Mouse (Mus musculus): ENCODE measurements at regions not wholly inside any gene's neighbourhood (a gene's known extent, or its start where the extent isn't known, plus 50 kb on each side); places are given as distances from the start of the nearest gene placed in this dataset.

- Histone ChIP-seq H3K79me2 (ENCODE audit: inconsistent target) (no peaks in the 10 kb centered on the region), H3K36me3 (ENCODE audit: inconsistent target) (no peaks in the 10 kb centered on the region), H3K4me3 (ENCODE audit: inconsistent target) (no peak overlapping the region), H3K27ac (no peak overlapping the region)
- 70% methylated on average over 5 of the region's 5 CpGs for WGBS (ENCODE audit: missing documents)
Observed at GRCm38 (mm10) chr16:55442821-55443581, 145.2 kb upstream of the Zpld1 start.

- no peak overlapping the region for H3K27ac ChIP-seq
- no peak overlapping the region for H3K4me3 ChIP-seq (ENCODE audit: inconsistent target)
- WGBS (ENCODE audit: missing documents), result 61% methylated on average over 4 of the region's 4 CpGs
- H3K79me2 ChIP-seq (ENCODE audit: inconsistent target), result no peaks in the 10 kb centered on the region
- H3K36me3 ChIP-seq (ENCODE audit: inconsistent target), result no peaks in the 10 kb centered on the region
Observed at GRCm38 (mm10) chr16:55435139-55435968, 137.6 kb upstream of the Zpld1 start.

GRCm38 (mm10) chr16:55421569-55422342 lies 124.0 kb upstream of the Zpld1 start:
- Histone ChIP-seq H3K36me3 (ENCODE audit: inconsistent target) (no peaks in the 10 kb centered on the region), H3K4me3 (ENCODE audit: inconsistent target) (no peak overlapping the region), H3K27ac (no peak overlapping the region), H3K79me2 (ENCODE audit: inconsistent target) (no peaks in the 10 kb centered on the region)
- 51% methylated on average over 5 of the region's 7 CpGs for WGBS (ENCODE audit: missing documents)

- no peaks in the 10 kb centered on the region for H3K79me2 ChIP-seq (ENCODE audit: inconsistent target)
- H3K4me3 ChIP-seq (ENCODE audit: inconsistent target), result no peak overlapping the region
- WGBS (ENCODE audit: missing documents), result 94% methylated on average over 4 of the region's 4 CpGs
- no peaks in the 10 kb centered on the region for H3K36me3 ChIP-seq (ENCODE audit: inconsistent target)
- no peak overlapping the region for H3K27ac ChIP-seq
Observed at GRCm38 (mm10) chr16:55420876-55421568, 123.2 kb upstream of the Zpld1 start.

GRCm38 (mm10) chr16:55418871-55419270 lies 121.1 kb upstream of the Zpld1 start:
- no peak overlapping the region for H3K27ac ChIP-seq
- H3K36me3 ChIP-seq (ENCODE audit: inconsistent target), result no peaks in the 10 kb centered on the region
- H3K4me3 ChIP-seq (ENCODE audit: inconsistent target), result no peak overlapping the region
- 84% methylated on average over 3 of the region's 3 CpGs for WGBS (ENCODE audit: missing documents)
- H3K79me2 ChIP-seq (ENCODE audit: inconsistent target), result no peaks in the 10 kb centered on the region

GRCm38 (mm10) chr16:55400818-55401217 lies 103.0 kb upstream of the Zpld1 start:
- Histone ChIP-seq H3K36me3 (ENCODE audit: inconsistent target) (no peaks in the 10 kb centered on the region), H3K4me3 (ENCODE audit: inconsistent target) (no peak overlapping the region), H3K79me2 (ENCODE audit: inconsistent target) (no peaks in the 10 kb centered on the region), H3K27ac (no peak overlapping the region)

GRCm38 (mm10) chr16:55394864-55395263 lies 97.1 kb upstream of the Zpld1 start:
- Histone ChIP-seq H3K79me2 (ENCODE audit: inconsistent target) (no peaks in the 10 kb centered on the region), H3K36me3 (ENCODE audit: inconsistent target) (no peaks in the 10 kb centered on the region), H3K4me3 (ENCODE audit: inconsistent target) (no peak overlapping the region), H3K27ac (no peak overlapping the region)
- 78% methylated on average over 3 of the region's 3 CpGs for WGBS (ENCODE audit: missing documents)

GRCm38 (mm10) chr16:55390400-55390799 lies 92.6 kb upstream of the Zpld1 start:
- Histone ChIP-seq H3K4me3 (ENCODE audit: inconsistent target) (no peak overlapping the region), H3K79me2 (ENCODE audit: inconsistent target) (no peaks in the 10 kb centered on the region), H3K27ac (no peak overlapping the region), H3K36me3 (ENCODE audit: inconsistent target) (no peaks in the 10 kb centered on the region)
- WGBS (ENCODE audit: missing documents), result 91% methylated on average over 7 of the region's 7 CpGs

- Histone ChIP-seq H3K79me2 (ENCODE audit: inconsistent target) (no peaks in the 10 kb centered on the region), H3K27ac (no peak overlapping the region), H3K4me3 (ENCODE audit: inconsistent target) (no peak overlapping the region), H3K36me3 (ENCODE audit: inconsistent target) (no peaks in the 10 kb centered on the region)
- WGBS (ENCODE audit: missing documents), result 83% methylated on average over 7 of the region's 7 CpGs
Observed at GRCm38 (mm10) chr16:55379996-55380395, 82.2 kb upstream of the Zpld1 start.

- Histone ChIP-seq H3K27ac (no peak overlapping the region), H3K36me3 (ENCODE audit: inconsistent target) (no peaks in the 10 kb centered on the region), H3K79me2 (ENCODE audit: inconsistent target) (no peaks in the 10 kb centered on the region), H3K4me3 (ENCODE audit: inconsistent target) (no peak overlapping the region)
Observed at GRCm38 (mm10) chr16:55379189-55379588, 81.4 kb upstream of the Zpld1 start.

GRCm38 (mm10) chr16:55378701-55379100 lies 80.9 kb upstream of the Zpld1 start:
- no peak overlapping the region for H3K27ac ChIP-seq
- no peak overlapping the region for H3K4me3 ChIP-seq (ENCODE audit: inconsistent target)
- H3K36me3 ChIP-seq (ENCODE audit: inconsistent target), result no peaks in the 10 kb centered on the region
- H3K79me2 ChIP-seq (ENCODE audit: inconsistent target), result no peaks in the 10 kb centered on the region
- 95% methylated on average over 3 of the region's 3 CpGs for WGBS (ENCODE audit: missing documents)

GRCm38 (mm10) chr16:55375922-55376321 lies 78.1 kb upstream of the Zpld1 start:
- no peak overlapping the region for H3K4me3 ChIP-seq (ENCODE audit: inconsistent target)
- no peaks in the 10 kb centered on the region for H3K36me3 ChIP-seq (ENCODE audit: inconsistent target)
- no peaks in the 10 kb centered on the region for H3K79me2 ChIP-seq (ENCODE audit: inconsistent target)
- no peak overlapping the region for H3K27ac ChIP-seq
- WGBS (ENCODE audit: missing documents), result 95% methylated on average over 3 of the region's 3 CpGs

GRCm38 (mm10) chr16:55357686-55358085 lies 59.9 kb upstream of the Zpld1 start:
- H3K36me3 ChIP-seq (ENCODE audit: inconsistent target), result no peaks in the 10 kb centered on the region
- no peak overlapping the region for H3K4me3 ChIP-seq (ENCODE audit: inconsistent target)
- H3K27ac ChIP-seq, result no peak overlapping the region
- no peaks in the 10 kb centered on the region for H3K79me2 ChIP-seq (ENCODE audit: inconsistent target)
- WGBS (ENCODE audit: missing documents), result 49% methylated on average over 4 of the region's 4 CpGs

GRCm38 (mm10) chr16:55356097-55356496 lies 58.3 kb upstream of the Zpld1 start:
- Histone ChIP-seq H3K4me3 (ENCODE audit: inconsistent target) (no peak overlapping the region), H3K36me3 (ENCODE audit: inconsistent target) (no peaks in the 10 kb centered on the region), H3K79me2 (ENCODE audit: inconsistent target) (no peaks in the 10 kb centered on the region), H3K27ac (no peak overlapping the region)
- WGBS (ENCODE audit: missing documents), result 91% methylated on average over 3 of the region's 3 CpGs

All from macrophage (primary cell).